Mouse (Mus musculus): ENCODE results near the gene Cmtr1.

DNA sequence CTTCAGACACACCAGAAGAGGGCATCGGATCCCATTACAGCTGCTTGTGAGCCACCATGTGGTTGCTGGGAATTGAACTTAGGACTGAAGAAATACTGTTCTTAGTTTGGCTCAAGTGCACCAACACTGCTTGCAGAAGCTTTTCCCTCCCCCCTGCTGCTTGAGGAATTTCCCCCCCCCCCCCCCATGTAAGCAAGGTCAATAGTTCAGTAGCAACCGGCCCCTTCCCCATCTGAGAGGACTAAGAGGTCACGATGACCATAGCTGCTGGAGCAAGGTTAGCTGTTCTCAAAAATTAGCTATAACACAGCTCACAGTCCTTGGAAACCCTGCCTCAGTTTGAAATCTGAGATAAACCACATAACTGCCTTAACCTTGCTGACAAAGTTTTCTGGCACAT lies 18.2 kb upstream of the Cmtr1 start:
- no peak for TF ChIP-seq CTCF (conservative IDR thresholded peaks at IDR 0.05; ENCODE audit: insufficient read depth, insufficient read length, low read depth, low read length)
- no peak for TF ChIP-seq POLR2A (IDR thresholded peaks at IDR 0.05; ENCODE audit: low read depth, low read length)

Measured in kidney, adult 2 months (tissue).